Mouse (Mus musculus): ENCODE results near the gene Entr1. TPM values are rescaled to one million over a fixed set of nuclear protein-coding genes. Genes with fewer than 3 reads are reported as not detected.
"Not testable (repeated sequence)": the region's sequence is repeated elsewhere in the genome, so short reads cannot be mapped to it uniquely, and the experiment has no call there.

Entr1 gene
- polyA plus RNA-seq, 1 experiment from 2014 or later: 70.8 TPM

DNA sequence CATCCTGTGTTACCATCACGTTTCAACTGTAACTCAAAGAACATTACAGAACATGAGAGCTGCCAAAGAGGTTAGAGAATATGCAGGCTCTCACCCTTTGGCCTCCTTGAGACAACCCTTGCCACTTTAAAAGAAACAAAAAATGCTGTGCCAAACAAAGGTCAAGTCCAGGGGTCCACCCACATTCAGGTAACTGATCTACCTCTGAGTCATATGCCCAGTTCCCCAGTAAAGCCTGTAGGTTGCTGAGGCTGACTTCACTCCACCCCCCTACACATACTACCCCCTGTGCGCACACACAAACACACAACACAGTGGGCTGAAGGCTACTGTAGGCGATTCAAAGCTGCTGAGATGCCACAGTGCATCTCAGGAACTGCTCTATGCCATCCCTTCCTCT, 1.4 kb downstream of the Entr1 start:
- peak overlapping the region; percentile 86 for H3K9ac ChIP-seq
- no peaks in the 10 kb centered on the region for H3K9me3 ChIP-seq
- peaks cover 72% of the 10 kb centered on the region for H3K36me3 ChIP-seq
- peaks cover 22% of the 10 kb centered on the region for H3K4me1 ChIP-seq
- no peak overlapping the region for H3K27ac ChIP-seq (replicated peaks)
- no peaks in the 10 kb centered on the region for H3K27me3 ChIP-seq (replicated peaks)
- WGBS: 84% methylated on average over 3 of the region's 3 CpGs
- peak overlapping the region; percentile 86 for H3K4me3 ChIP-seq
- peak overlapping the region; percentile 87 for H3K4me2 ChIP-seq
- ATAC-seq (ENCODE audit: extremely low read depth, insufficient number of reproducible peaks, low FRiP score, low TSS enrichment): no peak

DNA sequence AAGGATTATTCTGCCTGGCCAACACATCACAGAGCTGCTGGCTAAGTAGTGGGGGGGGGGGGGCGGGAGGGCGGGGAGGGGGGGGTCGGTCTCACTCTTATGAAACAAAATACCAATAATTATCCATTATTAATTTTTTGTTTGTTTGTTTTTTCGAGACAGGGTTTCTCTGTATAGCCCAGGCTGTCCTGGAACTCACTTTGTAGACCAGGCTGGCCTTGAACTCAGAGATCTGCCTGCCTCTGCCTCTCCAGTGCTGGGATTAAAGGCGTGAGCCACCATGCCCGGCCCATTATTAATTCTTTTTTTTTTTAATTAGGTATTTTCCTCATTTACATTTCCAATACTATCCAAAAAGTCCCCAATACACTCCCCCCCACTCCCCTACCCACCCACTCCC, 8.2 kb downstream of the Entr1 start:
- peak overlapping the region; percentile 91 for H3K9ac ChIP-seq
- WGBS: 24% methylated on average over 6 of the region's 6 CpGs
- H3K4me1 ChIP-seq: peaks cover 11% of the 10 kb centered on the region
- not testable (repeated sequence) for ATAC-seq (ENCODE audit: extremely low read depth, insufficient number of reproducible peaks, low FRiP score, low TSS enrichment); H3K27me3 ChIP-seq (replicated peaks); H3K27ac ChIP-seq (replicated peaks); H3K9me3 ChIP-seq
- H3K4me3 ChIP-seq: peak overlapping the region; percentile 78
- H3K4me2 ChIP-seq: peak overlapping the region; percentile 92
- H3K36me3 ChIP-seq: peaks cover 71% of the 10 kb centered on the region

DNA sequence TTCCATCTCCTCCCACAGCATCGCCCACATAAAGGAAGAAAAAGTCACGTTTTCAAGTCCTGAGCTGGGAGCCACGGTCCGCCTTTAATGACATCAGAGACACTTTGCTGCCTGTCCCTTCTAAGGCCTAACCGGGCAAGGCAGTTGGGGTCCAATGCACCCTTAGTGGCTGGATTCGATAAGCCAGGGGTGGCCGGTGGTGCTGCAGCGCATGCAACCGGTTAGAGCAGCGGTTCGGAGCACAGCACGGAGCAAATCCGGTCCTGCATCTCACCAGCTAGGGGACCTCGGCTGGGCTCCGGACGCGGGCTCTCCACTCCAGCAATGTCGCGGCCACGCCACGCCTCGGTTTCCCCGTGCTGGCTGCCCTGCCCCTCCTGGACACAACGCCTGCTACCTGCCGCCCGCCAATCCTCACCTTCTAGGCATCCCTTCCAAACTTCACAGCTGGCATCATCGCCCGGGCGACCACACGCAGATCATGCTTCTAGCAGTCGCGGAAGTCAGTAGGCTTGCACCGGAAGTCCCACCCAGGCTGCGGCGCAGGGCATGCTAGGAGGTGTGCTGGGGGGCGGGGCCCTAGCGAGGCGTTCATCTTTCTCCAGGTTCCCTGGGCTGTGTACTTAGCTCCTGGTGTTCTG, 8.9 kb downstream of the Entr1 start, which contains the start of gene Snapc4:
Gene Snapc4, minus strand, starts transcription at position 523 of the 641 bp plus-strand sequence.
- Histone ChIP-seq H3K36me3 (peaks cover 71% of the 10 kb centered on the region), H3K4me3 (peak within 1 kb of the TSS; percentile 78), H3K27me3 (replicated peaks) (no peaks in the 10 kb centered on the region), H3K4me1 (peaks cover 11% of the 10 kb centered on the region), H3K27ac (replicated peaks) (peak within 1 kb of the TSS; percentile 34), H3K9ac (peak within 1 kb of the TSS; percentile 91), H3K4me2 (peak within 1 kb of the TSS; percentile 92), H3K9me3 (no peaks in the 10 kb centered on the region)
- ATAC-seq (ENCODE audit: extremely low read depth, insufficient number of reproducible peaks, low FRiP score, low TSS enrichment): peak; percentile 79
- WGBS: under 1% methylated on average over 38 of the region's 38 CpGs

DNA sequence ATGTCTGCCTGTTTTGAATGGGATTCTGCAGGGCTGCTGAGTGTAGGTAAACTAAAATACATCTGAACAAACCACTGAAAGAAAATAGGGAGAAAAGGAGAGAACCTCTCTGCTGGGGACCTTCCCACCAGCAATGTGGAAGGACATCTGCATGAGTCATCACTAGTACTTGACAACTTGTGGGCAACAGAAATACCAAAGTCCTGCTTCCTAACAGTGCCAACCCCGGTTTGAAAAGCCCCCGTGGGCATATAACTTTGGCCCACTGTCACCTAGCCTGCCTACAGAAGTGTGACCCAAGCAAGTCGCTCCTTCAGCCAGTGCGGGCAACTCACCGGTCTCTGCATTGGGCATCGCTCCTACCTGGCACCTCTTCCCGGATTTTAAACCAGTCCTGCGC, 16.7 kb downstream of the Entr1 start:
- no peak for ATAC-seq (ENCODE audit: extremely low read depth, insufficient number of reproducible peaks, low FRiP score, low TSS enrichment)

DNA sequence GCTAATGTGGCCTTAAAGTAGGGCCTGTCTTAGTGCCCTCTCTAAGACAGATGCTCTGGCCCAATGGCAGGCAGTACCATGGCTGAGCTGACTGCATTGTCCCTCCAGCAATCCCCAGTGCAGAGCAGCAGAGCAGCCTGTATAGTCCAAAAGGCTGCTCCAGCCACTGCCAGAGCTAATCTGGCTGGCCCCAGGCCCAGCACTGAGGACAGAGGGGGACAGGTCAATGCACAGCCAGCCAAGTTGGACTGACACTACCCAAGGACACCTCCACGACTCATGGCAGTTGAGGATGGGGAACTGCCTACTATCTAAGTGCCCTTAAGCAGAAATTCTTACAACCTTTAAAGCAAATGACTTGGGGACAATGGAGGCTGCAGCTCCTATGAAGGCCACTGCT, 20.5 kb downstream of the Entr1 start:
- H3K36me3 ChIP-seq: peaks cover 99% of the 10 kb centered on the region
- peaks cover 17% of the 10 kb centered on the region for H3K4me1 ChIP-seq
- no peak overlapping the region for H3K4me3 ChIP-seq
- no peak for ATAC-seq (ENCODE audit: extremely low read depth, insufficient number of reproducible peaks, low FRiP score, low TSS enrichment)
- no peaks in the 10 kb centered on the region for H3K9me3 ChIP-seq
- no peak overlapping the region for H3K27ac ChIP-seq (replicated peaks)
- WGBS: 73% methylated on average over 1 of the region's 1 CpGs
- no peak overlapping the region for H3K4me2 ChIP-seq
- H3K27me3 ChIP-seq (replicated peaks): no peaks in the 10 kb centered on the region
- no peak overlapping the region for H3K9ac ChIP-seq

More for the DNA sequence above, 16.7 kb downstream of the Entr1 start:
- no peak overlapping the region for H3K4me3 ChIP-seq
- H3K36me3 ChIP-seq: peaks cover 100% of the 10 kb centered on the region
- no peak overlapping the region for H3K27ac ChIP-seq (replicated peaks)
- 91% methylated on average over 8 of the region's 8 CpGs for WGBS
- H3K27me3 ChIP-seq (replicated peaks): no peaks in the 10 kb centered on the region
- H3K9me3 ChIP-seq: no peaks in the 10 kb centered on the region
- H3K9ac ChIP-seq: no peak overlapping the region
- no peak overlapping the region for H3K4me2 ChIP-seq
- no peaks in the 10 kb centered on the region for H3K4me1 ChIP-seq

DNA sequence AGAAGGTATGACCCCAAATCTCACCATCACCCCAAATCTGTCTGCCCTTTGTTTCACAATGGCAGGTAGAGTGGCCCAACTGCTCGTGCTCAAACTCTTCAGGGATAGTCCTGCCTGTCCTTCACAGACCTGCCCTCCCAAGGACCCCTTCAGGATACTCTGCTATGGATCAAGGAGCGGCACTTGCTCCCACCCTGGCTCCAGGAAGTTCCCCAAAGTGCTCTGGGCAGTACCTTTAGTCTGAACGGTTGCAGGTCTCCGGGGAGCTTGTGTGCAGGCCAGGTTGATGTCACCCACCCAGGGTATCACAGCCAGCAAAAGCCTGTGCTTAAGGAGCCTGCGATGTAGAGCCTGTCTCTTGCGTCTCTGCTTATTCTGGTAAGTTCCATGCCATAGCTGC, 21.2 kb downstream of the Entr1 start:
- Histone ChIP-seq H3K9me3 (no peaks in the 10 kb centered on the region), H3K27me3 (replicated peaks) (no peaks in the 10 kb centered on the region), H3K9ac (no peak overlapping the region), H3K27ac (replicated peaks) (no peak overlapping the region), H3K4me1 (peaks cover 17% of the 10 kb centered on the region), H3K4me2 (no peak overlapping the region), H3K36me3 (peaks cover 99% of the 10 kb centered on the region), H3K4me3 (no peak overlapping the region)
- ATAC-seq (ENCODE audit: extremely low read depth, insufficient number of reproducible peaks, low FRiP score, low TSS enrichment): no peak
- 86% methylated on average over 6 of the region's 6 CpGs for WGBS

DNA sequence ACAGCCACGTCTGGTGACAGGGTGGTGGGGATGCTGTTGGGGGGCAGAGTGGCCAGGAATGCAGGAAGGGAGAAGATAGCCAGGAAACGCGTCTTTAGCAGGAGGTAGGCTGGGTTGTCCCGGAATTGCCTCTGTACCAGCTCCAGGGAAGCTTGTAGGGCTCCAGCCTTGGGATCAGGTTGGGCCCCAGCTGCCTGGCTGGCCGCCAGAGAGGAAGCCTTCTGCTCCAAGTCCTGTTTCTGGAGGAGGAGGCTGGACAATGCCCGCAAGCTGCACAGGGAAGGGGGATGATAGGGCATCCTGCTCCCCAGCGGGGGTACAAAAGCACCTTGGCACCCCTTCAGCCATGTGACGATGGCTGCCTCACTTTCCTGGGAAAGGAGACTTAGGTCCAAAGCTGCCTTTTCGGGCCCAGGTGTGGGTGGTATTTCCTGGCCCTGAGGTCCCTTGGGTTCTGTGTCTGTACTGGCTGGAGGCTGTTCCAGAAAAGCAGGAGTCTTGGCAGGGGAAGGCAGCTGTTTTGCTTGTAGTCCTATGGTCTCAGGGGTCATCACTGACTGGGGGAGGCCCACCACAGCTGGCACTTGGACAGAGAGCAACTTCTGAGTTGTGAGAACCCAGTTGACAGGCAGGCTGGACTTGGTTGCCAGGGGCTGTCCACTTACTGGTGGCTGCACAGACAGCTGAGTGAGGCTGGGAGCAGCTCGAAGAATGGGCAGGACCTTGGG, 24.2 kb downstream of the Entr1 start:
- H3K27ac ChIP-seq (replicated peaks): peak overlapping the region; percentile 54
- WGBS: 53% methylated on average over 10 of the region's 10 CpGs
- ATAC-seq (ENCODE audit: extremely low read depth, insufficient number of reproducible peaks, low FRiP score, low TSS enrichment): no peak
- no peaks in the 10 kb centered on the region for H3K27me3 ChIP-seq (replicated peaks)
- no peak overlapping the region for H3K4me3 ChIP-seq
- no peak overlapping the region for H3K4me2 ChIP-seq
- H3K9me3 ChIP-seq: no peaks in the 10 kb centered on the region
- H3K4me1 ChIP-seq: peaks cover 17% of the 10 kb centered on the region
- H3K36me3 ChIP-seq: peaks cover 78% of the 10 kb centered on the region
- H3K9ac ChIP-seq: peak overlapping the region; percentile 40

DNA sequence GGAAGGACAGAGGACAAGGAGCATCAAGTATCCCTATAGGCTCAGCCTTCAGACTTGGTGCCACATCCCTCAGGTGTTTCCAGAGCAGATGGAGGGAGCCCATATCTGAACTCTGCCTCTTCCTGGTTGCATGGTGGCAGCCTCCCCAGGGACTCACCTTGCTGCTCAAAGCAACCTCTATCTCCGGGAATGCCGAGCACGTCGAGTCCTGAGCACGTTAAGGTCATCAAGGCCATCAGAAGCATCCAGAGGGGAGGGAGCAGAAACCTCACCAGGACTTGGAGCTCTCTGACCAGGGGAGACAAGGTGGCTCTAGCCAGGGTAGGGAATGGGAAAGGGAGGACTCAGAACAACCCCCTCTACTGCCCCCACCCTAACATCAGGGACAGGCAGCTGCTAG, 25.6 kb downstream of the Entr1 start:
- no peak for ATAC-seq (ENCODE audit: extremely low read depth, insufficient number of reproducible peaks, low FRiP score, low TSS enrichment)
- H3K4me2 ChIP-seq: no peak overlapping the region
- 53% methylated on average over 5 of the region's 5 CpGs for WGBS
- no peak overlapping the region for H3K4me3 ChIP-seq
- H3K9me3 ChIP-seq: no peaks in the 10 kb centered on the region
- peaks cover 17% of the 10 kb centered on the region for H3K4me1 ChIP-seq
- no peaks in the 10 kb centered on the region for H3K27me3 ChIP-seq (replicated peaks)
- no peak overlapping the region for H3K27ac ChIP-seq (replicated peaks)
- H3K9ac ChIP-seq: no peak overlapping the region
- H3K36me3 ChIP-seq: peaks cover 64% of the 10 kb centered on the region

DNA sequence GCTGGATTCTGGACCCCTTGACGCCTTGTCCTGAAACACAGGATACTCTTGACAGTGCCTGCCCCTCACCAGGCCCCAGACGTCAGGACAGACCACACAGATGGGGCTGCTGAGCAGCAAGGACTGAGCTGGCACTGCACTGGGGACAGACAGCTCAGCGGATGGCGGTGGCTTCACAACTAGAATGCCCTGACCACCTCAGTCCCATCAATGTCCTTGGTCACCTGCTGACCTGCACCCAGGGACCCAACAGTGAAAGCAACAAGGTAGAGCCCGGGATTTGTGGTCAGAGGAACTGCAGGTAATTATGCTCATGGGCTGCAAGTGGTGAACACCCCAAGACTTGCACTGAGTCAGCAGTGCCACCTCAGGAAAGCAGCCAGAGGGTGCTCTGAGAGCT, 26.1 kb downstream of the Entr1 start:
- H3K4me2 ChIP-seq: no peak overlapping the region
- 81% methylated on average over 5 of the region's 5 CpGs for WGBS
- H3K9ac ChIP-seq: no peak overlapping the region
- no peak for ATAC-seq (ENCODE audit: extremely low read depth, insufficient number of reproducible peaks, low FRiP score, low TSS enrichment)
- no peaks in the 10 kb centered on the region for H3K27me3 ChIP-seq (replicated peaks)
- no peaks in the 10 kb centered on the region for H3K9me3 ChIP-seq
- H3K36me3 ChIP-seq: peaks cover 59% of the 10 kb centered on the region
- H3K4me1 ChIP-seq: peaks cover 17% of the 10 kb centered on the region
- no peak overlapping the region for H3K4me3 ChIP-seq
- no peak overlapping the region for H3K27ac ChIP-seq (replicated peaks)

DNA sequence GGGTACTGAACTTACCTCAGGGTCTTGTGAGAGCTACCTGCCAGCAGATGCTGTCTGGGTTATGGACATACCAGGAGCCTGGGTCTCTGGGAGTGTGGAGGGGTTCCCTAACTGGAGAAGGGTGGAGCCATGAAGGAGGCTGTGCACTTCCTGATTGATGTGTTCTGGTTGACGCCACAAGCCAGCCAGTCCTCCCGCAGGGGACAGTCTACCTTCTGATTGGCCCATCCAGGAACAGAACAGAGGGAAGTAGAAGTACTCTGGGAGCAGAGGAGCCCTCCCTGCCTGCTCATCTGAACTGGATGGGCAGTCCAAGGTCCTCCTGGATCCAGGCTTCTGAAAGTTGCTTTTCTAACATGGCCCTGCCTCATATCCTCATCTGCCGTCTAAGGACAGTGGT, 28.3 kb downstream of the Entr1 start, which contains the start of gene Card9:
Gene Card9, minus strand, starts transcription at position 147 of the 400 bp plus-strand sequence.
- ATAC-seq (ENCODE audit: extremely low read depth, insufficient number of reproducible peaks, low FRiP score, low TSS enrichment): no peak
- Histone ChIP-seq H3K9ac (no peak within 1 kb of the TSS), H3K36me3 (peaks cover 36% of the 10 kb centered on the region), H3K27ac (replicated peaks) (no peak within 1 kb of the TSS), H3K27me3 (replicated peaks) (no peaks in the 10 kb centered on the region), H3K4me2 (no peak within 1 kb of the TSS), H3K4me3 (no peak within 1 kb of the TSS), H3K4me1 (peaks cover 17% of the 10 kb centered on the region), H3K9me3 (no peaks in the 10 kb centered on the region)
- 41% methylated on average over 3 of the region's 3 CpGs for WGBS

DNA sequence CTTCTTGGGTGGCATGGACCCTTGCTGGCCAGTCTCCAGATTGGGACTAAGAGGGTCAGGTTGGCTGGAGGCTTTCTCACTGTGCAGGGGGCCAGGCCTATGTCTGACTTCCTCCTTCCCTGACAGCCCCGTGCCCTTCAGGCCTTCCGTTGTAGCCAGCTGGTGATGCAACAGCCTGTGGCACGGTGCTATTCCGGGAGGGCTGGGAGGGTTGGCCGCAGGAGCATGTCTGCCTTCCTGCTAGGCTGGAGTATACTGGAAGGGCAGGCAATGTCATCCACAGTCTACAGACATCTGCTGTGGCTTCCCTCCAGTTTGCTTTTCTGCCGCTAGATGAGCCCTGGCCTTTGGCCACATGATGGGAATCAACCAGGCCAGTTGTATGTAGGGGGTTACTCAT, 29.1 kb downstream of the Entr1 start:
- ATAC-seq (ENCODE audit: extremely low read depth, insufficient number of reproducible peaks, low FRiP score, low TSS enrichment): no peak
- Histone ChIP-seq H3K27me3 (replicated peaks) (no peaks in the 10 kb centered on the region), H3K4me2 (no peak overlapping the region), H3K9ac (no peak overlapping the region), H3K4me3 (no peak overlapping the region), H3K36me3 (peaks cover 29% of the 10 kb centered on the region), H3K9me3 (no peaks in the 10 kb centered on the region), H3K27ac (replicated peaks) (no peak overlapping the region), H3K4me1 (peaks cover 10% of the 10 kb centered on the region)
- 79% methylated on average over 6 of the region's 6 CpGs for WGBS

All from heart, embryonic 13.5 days (tissue).